Mouse (Mus musculus): ENCODE results near the gene Gm21170.
"Not testable (repeated sequence)": the region's sequence is repeated elsewhere in the genome, so short reads cannot be mapped to it uniquely, and the experiment has no call there.

Gm21170 gene

DNA sequence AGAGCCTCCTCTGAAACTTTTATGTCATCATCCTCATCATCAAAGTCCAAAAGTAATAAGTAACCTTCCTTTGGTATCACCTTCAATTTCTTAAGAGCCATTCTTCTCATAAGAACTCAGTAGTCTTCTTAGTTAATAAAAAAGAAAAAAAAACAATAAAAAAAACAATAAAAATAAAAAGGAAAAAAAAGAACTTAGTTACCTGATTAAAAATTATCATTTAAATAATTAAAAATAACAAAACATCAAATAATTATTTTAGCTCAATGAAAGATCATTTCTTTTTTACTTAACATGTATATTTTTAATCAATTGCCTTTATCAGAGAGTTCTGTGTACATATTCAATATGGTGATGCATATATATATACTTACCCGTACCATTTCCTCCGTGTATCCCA lies at the start of gene Gm21170:
Gene Gm21170 (minus strand): TSS at position 101 of the 400 bp plus-strand sequence.
- DNase-seq = not testable (repeated sequence)

All from right cerebral cortex, postnatal 4 days (tissue).